Mouse (Mus musculus) cortical plate, adult 2 months (tissue): ENCODE measurements around the gene Dnajc13. TPM values are rescaled to one million over a fixed set of nuclear protein-coding genes. Genes with fewer than 3 reads are reported as not detected.

Experiments
- H3K27ac ChIP-seq: fragments of 200-500 bp; 2 replicates; pipeline ENCODE4 v1.5.1; 2012; ENCODE audit warnings: low read length, control low read depth, inconsistent platforms; ENCODE audit not compliant: insufficient read depth
- H3K4me1 ChIP-seq: fragments of 200-500 bp; 2 replicates; pipeline ENCODE4 v1.6.1; 2011; ENCODE audit warnings: low read length; ENCODE audit not compliant: control insufficient read depth, insufficient read depth
- H3K4me3 ChIP-seq: fragments of 200-500 bp; 2 replicates; pipeline ENCODE4 v1.5.1; 2011; ENCODE audit warnings: mild to moderate bottlenecking, low read length, control low read depth; ENCODE audit not compliant: insufficient read depth
- CTCF ChIP-seq: fragments of 200-500 bp; IDR thresholded peaks from 2 replicates; pipeline ENCODE4 v1.5.1; 2011; ENCODE audit warnings: mild to moderate bottlenecking, control low read depth, low read length; ENCODE audit not compliant: insufficient read depth; ENCODE audit errors: extremely low read depth
- POLR2A ChIP-seq: fragments of 200-500 bp; IDR thresholded peaks from 2 replicates; pipeline ENCODE4 v1.6.1; 2011; ENCODE audit warnings: mild to moderate bottlenecking, low read length, control low read depth; ENCODE audit not compliant: insufficient read depth; ENCODE audit errors: extremely low read depth
- polyA plus RNA-seq: library from polyadenylated mRNA; depleted of rRNA; stranded (reverse); fragments of >200 nt; gene quantifications from 2 replicates; pipeline ENCODE4 v1.2.3, GENCODE M21; 2012

Dnajc13 gene
- polyA plus RNA-seq, 1 experiment, result 62.9 TPM

DNA sequence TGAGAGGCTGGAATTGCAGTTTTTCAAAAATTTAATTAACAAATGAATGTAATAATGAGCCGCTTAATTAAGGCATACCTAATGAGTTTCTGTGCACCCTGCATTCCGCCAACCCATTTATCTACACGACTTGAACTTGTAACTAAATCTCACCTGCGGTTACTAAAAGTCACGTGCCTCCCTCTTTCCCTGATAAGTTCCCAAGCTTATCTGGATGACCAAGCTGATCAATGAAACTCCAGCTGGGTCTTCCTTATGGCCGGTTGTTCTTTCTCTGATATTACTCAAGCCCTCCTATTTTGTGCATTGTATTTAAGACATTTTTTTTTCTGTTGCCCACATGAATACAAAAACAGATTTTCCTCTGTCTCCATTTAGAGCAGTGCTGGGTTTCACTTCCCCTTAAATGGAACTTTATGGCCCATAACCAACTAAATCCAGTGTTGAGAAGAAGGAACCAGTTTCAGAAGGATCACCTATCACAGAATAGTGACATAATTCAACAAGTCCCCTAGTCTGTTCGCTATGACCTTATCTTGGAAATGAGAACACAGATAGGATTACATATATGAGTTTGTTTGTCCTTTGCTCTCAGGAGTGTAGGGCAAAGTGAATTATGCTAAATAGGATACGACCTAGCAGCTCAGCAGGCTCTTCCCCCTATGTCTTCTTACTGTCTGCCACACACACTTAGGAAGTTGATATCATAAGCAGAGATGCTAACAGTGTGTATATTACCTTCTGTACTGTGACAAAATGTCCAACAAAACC is 18.2 kb upstream of the Dnajc13 start:
- no peak overlapping the region for H3K27ac ChIP-seq
- H3K4me1 ChIP-seq, result no peaks in the 10 kb centered on the region
- H3K4me3 ChIP-seq, result no peak overlapping the region
- no peak for TF ChIP-seq POLR2A
- TF ChIP-seq CTCF, result no peak

DNA sequence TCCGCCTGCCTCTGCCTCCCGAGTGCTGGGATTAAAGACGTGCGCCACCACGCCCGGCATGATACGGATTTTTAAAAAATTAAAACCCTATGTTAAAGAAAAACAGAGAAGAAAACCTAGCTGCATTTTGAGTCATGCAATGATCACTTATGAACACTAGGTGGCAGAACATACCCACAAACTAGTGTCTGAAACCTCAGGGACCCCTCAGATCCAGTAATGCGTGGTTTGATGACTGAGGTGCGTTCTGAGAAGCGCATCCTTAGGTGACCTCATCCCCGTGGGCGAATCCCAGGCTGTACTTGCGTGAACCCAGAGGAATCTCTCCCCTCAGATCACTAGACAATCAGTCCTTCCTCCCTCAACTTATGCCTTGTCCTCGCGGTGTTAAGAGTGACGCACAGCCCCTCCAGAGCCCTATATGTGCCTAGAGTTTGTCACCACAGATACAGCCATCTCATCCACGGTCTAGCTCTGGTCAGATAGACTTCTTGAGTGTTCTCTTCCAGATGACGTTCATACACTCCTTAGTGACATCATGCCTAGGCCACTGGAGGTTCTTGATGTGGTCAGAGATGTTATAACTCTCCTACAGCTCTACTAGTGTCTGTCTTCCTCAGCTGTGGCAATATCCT is 14.9 kb upstream of the Dnajc13 start:
- Histone ChIP-seq H3K27ac (no peak overlapping the region), H3K4me1 (no peaks in the 10 kb centered on the region), H3K4me3 (no peak overlapping the region)
- peak; percentile 62 for TF ChIP-seq CTCF
- no peak for TF ChIP-seq POLR2A

DNA sequence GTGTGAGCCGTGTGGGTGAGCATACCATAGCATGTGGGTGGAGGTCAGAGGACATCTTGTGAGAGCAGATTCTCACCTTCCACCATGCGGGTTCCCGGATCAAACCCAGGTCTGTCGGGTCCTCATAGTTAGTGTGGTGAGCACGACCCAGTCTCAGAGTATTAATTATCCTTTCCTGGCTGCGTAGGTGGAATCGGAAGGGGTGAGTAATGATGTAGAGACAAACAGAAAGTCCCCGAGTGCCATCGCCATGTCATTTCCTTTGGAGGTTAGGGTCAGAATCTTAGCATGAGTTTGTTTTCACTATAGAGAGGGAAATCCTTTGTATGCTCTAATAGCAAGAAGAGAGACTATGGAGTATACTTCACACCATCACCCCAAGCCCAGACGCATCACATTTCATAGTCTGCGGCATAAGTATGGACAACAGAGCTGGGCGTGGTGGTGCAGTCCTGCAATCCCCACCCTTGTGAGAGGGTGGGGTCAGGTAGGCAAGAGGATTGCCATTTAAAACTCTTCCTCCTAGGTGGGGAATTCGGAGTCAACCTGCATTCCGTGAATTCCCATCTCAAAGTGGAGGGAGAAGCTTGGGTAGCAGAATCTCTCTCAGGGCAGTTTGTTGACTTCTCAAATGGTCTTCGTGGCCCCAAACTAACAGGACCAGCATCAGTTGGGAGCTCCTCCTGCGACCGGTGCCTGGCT is 12.5 kb upstream of the Dnajc13 start:
- TF ChIP-seq CTCF (no peak), POLR2A (no peak)
- Histone ChIP-seq H3K27ac (no peak overlapping the region), H3K4me1 (no peaks in the 10 kb centered on the region), H3K4me3 (no peak overlapping the region)

DNA sequence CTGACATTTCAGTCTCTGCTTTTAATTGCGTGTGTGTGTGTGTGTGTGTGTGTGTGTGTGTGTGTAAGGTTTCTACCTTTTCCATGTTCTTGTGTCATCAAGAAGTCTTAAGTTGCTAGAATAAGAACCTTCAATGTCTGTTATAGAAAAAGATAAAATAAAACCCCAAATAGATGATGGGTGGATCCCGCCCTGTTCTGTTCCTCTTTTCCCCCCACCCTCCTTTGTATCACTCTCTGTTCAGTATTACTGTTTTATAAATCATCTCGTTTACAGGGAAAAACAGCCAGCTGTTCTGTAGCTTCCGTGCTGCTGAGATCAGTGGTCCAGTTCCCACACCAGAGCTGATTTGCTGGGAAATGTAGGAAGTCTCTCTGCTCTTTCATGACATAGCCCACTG is 9.3 kb upstream of the Dnajc13 start:
- no peak overlapping the region for H3K27ac ChIP-seq
- no peaks in the 10 kb centered on the region for H3K4me1 ChIP-seq
- TF ChIP-seq POLR2A, result no peak
- no peak for TF ChIP-seq CTCF
- H3K4me3 ChIP-seq, result no peak overlapping the region

DNA sequence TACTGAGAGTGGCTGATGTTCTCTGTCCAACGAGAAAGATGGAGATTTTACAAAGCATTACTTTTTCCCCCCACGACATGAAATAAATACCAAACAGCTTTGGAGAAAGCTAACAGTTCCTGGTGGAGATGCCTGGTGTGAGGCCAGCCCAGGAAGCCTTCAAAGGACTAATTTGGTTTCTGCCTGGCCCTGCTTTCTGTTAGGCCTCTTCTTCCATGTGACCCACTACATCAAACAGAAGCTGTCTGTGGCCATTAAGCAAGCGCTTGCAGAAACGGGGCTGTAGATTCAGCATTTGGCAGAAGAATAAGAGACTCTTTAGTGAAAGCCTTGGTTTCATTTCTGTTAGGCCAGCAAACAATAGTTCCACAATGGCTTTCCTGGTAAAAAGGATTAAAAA is 8.9 kb upstream of the Dnajc13 start:
- Histone ChIP-seq H3K27ac (no peak overlapping the region), H3K4me3 (no peak overlapping the region), H3K4me1 (no peaks in the 10 kb centered on the region)
- TF ChIP-seq CTCF (no peak), POLR2A (no peak)

DNA sequence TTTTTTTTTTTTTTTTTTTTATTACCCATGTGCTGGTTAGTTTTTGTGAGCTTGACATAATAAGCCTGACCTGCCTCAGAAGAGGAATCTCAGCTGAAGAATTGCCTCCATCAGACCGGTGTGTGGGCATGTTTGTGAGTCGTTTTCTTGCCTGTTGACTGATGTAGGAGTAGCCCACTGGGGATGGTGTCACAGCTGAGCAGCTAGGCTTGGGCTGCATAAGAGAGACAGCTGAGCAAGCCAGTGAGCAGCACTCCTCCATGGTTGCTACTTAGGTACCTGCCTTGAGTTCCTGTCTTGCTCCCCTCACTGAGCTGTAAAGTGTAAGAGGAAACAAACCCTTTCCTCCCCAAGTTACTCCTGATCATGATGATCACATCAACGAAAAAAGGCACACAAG is 7.2 kb upstream of the Dnajc13 start:
- no peak overlapping the region for H3K27ac ChIP-seq
- no peaks in the 10 kb centered on the region for H3K4me1 ChIP-seq
- H3K4me3 ChIP-seq, result no peak overlapping the region
- TF ChIP-seq CTCF (no peak), POLR2A (no peak)

DNA sequence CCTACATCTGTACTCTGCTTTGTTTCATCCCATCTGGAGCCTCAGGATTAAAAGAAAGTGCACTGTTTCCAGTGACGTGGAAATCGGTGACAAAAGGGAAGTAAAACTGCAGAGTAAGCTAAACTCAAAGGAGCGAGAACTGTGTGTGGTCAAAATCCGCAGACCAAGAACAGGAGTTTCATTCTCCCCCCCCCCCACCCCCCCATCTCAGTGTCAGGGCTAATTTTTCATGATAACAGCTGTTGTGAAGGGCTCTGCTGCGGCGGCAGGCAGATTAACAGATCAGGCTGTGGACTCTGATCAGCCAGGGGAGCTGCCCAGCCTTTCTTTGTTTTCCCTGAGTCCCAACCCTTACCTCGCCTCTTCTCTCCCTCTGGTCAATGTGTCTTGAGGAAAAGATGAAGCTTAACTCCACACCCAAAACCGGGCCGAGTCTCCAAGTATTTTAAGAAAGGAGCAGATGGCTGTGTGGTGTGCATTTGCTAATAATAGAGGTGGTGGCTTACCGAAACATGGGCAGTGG is 6.7 kb upstream of the Dnajc13 start:
- Histone ChIP-seq H3K27ac (peak overlapping the region; percentile 18; the same call in 1 of the 2 replicates), H3K4me3 (no peak overlapping the region), H3K4me1 (no peaks in the 10 kb centered on the region)
- TF ChIP-seq CTCF, result no peak
- TF ChIP-seq POLR2A, result no peak

DNA sequence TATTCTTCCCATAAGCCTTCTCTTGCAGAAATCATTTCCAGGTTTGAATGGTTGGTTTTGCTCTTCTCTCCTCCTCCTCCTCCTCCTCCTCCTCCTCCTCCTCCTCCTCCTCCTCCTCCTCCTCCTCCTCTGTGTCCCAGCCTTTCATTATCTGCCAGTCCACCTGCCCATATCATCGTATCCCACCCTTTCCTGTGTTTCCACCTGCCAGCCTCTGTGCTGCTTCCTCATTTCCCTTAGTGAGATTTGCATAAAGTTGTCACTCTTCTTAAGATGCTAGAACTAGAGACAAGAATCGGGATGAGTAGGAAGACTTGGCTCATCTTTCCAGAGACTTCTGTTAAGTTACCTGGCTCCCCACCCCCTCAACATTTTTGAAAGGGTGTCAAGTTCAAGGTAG is 1.8 kb upstream of the Dnajc13 start:
- no peak overlapping the region for H3K27ac ChIP-seq
- H3K4me1 ChIP-seq, result peaks cover 5% of the 10 kb centered on the region; the same call in 1 of the 2 replicates
- TF ChIP-seq CTCF, result no peak
- no peak for TF ChIP-seq POLR2A
- no peak overlapping the region for H3K4me3 ChIP-seq

DNA sequence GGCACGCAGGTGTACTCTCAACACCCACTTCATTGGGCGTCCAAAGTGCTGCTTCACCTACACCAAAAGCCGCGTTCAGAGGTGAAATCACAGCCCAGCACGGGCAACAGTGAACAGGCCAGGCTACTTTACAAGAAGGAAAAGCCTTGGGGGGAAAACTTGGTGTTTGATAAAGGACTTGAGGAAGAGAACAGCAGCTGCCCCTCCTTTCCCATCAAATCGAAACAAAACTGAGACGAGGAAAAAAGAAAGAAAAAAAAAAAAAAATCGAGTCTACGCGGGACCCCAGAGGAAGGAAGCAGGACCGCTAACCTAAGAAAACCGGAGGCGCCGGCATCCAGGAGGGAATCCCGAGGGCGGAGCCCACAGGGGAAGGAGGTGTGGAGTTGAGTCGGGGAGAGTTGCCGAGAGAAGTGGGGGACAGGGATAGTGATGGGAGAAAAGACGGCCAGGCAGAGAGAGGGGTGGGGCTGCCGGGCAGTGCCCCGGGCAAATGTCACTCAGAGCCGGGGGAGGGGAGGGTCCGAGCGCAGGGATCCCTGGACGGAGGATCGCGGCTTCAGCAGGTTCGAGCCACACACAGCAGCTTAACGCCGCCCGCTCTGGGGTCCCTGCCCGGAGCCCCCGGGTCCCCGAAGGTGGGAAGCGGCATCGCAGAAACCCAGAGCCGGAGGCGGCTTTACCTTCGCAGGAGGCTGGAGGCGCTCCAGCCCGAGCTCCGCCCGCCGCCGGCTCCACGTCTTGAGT is 541 bp downstream of the Dnajc13 start:
- H3K4me1 ChIP-seq, result peaks cover 6% of the 10 kb centered on the region; the same call in 1 of the 2 replicates
- TF ChIP-seq POLR2A, result no peak
- no peak for TF ChIP-seq CTCF
- peak overlapping the region; percentile 44 for H3K4me3 ChIP-seq

More for the DNA sequence above, 541 bp downstream of the Dnajc13 start:
- H3K27ac ChIP-seq, result 0 out of 2 replicates have a peak overlapping the region, but pooled peaks have one; percentile 17
